Mouse (Mus musculus) heart, adult 10 weeks (tissue): Measurements from ENCODE around the gene Nipa2. TPM values are rescaled to one million over a fixed set of nuclear protein-coding genes. Genes with fewer than 3 reads are reported as not detected.

Source experiments
- polyA plus RNA-seq: library from polyadenylated mRNA; stranded (reverse); fragments of 350-450 nt; fragmentation: Illumina TruSeq; extraction: RNeasy Lipid Tissue Mini Kit (QIAGEN cat#74804); gene quantifications from one replicate; pipeline ENCODE4 v1.2.3, GENCODE M21; 2014; ENCODE audit warnings: low read depth, low replicate concordance

Nipa2 gene
- 24.0 TPM for polyA plus RNA-seq

GRCm38 (mm10) chr7:55962004-55962908, at the start of gene Nipa2:
Gene Nipa2, minus strand, starts transcription at chr7:55962476.

Other genes with a start within 250 kb of the Nipa2 start
- 0.39 TPM for gene Siglech, start 194.3 kb downstream of the Nipa2 start, polyA plus RNA-seq
- 8.5 TPM for gene Tubgcp5, start 168.3 kb downstream of the Nipa2 start, polyA plus RNA-seq
- 22.4 TPM for gene Cyfip1, start 120.7 kb downstream of the Nipa2 start, polyA plus RNA-seq
- gene Nipa1, start 57.5 kb upstream of the Nipa2 start, polyA plus RNA-seq = 5.6 TPM
- gene Herc2, start 87.7 kb upstream of the Nipa2 start, polyA plus RNA-seq = 19.5 TPM